ENCODE assay signal across 21 mouse cellular contexts in the genomic region with DNA sequence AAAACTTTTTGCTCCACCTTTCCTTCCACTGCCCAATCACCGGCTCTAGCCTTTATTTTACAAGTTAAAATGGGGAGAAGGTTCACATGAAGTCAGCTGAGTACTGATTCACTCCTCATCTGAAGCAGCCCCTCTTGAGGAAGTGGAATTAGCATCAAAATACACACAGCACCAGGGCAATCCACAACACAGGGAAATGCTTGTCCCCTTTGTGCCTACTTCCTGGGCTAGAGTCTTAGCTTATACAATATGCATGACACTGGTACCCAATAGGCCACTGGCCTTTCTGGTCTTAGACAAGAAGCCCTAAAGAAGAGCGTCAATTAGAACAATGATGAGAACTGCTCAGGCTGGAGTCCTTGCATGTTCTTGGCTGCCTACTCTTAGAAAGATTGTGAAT. TPM values are rescaled to one million over a fixed set of nuclear protein-coding genes. Genes with fewer than 3 reads are reported as not detected.
"Had no signal": no experiment of that assay in that cellular context is flagged by ENCODE, and none has a peak within 500 bp of the region (broad histone marks: within the 10 kb centered on the region; RNA-seq: fewer than 3 reads in every experiment).

No protein-coding gene starts in this region.

- DNase-seq: liver, postnatal 0 days; lung, adult 2 months; lung, postnatal 14 days; lung, postnatal 36 days; right cerebral cortex, postnatal 14 days; thymus, adult 2 months; thymus, postnatal 25 days; thymus, postnatal 4 days had no signal

- ATAC-seq: liver, postnatal 0 days; lung, postnatal 0 days; midbrain, embryonic 13.5 days; midbrain, embryonic 15.5 days had no signal

RNA-seq across cellular contexts. Expression of gene Gm498, which starts 25.7 kb away (rescaled TPM):
- polyA plus RNA-seq: liver, postnatal 0 days; lung, adult 2 months; lung, embryonic 15.5 days; lung, postnatal 0 days; macrophage; midbrain, embryonic 11.5 days; midbrain, embryonic 13.5 days; midbrain, embryonic 15.5 days; midbrain, postnatal 0 days; neural tube, embryonic 12.5 days; neural tube, embryonic 14.5 days; spleen, adult 2 months; stomach, embryonic 15.5 days; stomach, postnatal 0 days; thymus, adult 2 months; urinary bladder, adult 2 months had no signal
